Mouse (Mus musculus): Measurements from ENCODE around the gene Rbm20. TPM values are rescaled to one million over a fixed set of nuclear protein-coding genes. Genes with fewer than 3 reads are reported as not detected.

Rbm20 gene
- polyA plus RNA-seq, 1 experiment from 2014 or later = 1.1 TPM

DNA sequence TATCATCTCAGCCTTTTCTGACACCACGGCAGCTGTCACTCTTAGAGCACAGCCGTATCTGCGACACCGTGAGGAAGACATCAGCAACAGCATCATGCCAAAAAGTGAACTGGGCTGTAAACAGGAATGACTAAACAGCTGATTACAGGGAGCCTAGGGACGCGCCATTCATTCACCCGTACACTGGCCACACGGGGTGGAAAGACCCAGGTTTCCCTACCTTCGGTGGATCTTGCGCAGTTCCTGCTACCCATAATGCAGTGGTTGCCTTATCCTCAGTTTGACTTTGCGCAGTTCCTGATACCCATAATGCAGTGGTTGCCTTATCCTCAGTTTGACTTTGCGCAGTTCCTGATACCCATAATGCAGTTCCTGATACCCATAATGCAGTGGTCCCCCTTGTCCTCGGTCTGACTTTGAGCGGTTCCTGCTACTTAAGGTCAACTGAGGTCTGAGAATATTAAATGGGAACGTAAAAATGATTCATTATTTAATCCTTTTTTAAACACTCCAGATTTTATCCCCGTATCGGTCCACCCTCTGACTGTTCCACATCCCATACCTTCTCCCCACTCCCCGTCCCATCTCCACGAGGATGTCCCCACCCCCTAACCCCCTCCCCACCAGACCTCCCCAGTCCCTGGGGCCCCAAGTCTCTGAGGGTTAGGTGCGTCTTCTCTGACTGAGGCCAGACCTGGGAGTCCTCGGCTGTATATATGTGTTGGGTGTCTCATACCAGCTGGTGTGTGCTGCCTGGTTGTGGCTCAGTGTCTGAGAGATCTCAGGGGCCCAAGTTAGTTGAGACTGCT lies 148.0 kb downstream of the Rbm20 start:
- no peaks in the 10 kb centered on the region for H3K36me3 ChIP-seq (ENCODE audit: control insufficient read depth, insufficient read depth, low read length)
- H3K27ac ChIP-seq (ENCODE audit: low read length) = no peak overlapping the region
- 70% methylated on average over 21 of the region's 21 CpGs for WGBS
- H3K4me3 ChIP-seq (ENCODE audit: low read length) = peak overlapping the region; percentile 42
- peak; percentile 79 for ATAC-seq
- peak overlapping the region; percentile 55 for H3K9ac ChIP-seq (ENCODE audit: low read depth, low read length)
- peak overlapping the region; percentile 38 for H3K4me2 ChIP-seq (ENCODE audit: low read depth, low read length)
- no peaks in the 10 kb centered on the region for H3K27me3 ChIP-seq (replicated peaks; ENCODE audit: control insufficient read depth, insufficient read depth, low read length)
- H3K9me3 ChIP-seq (ENCODE audit: control insufficient read depth, low read length) = no peaks in the 10 kb centered on the region
- peaks cover 6% of the 10 kb centered on the region for H3K4me1 ChIP-seq (ENCODE audit: control insufficient read depth, insufficient read depth, low read length)

DNA sequence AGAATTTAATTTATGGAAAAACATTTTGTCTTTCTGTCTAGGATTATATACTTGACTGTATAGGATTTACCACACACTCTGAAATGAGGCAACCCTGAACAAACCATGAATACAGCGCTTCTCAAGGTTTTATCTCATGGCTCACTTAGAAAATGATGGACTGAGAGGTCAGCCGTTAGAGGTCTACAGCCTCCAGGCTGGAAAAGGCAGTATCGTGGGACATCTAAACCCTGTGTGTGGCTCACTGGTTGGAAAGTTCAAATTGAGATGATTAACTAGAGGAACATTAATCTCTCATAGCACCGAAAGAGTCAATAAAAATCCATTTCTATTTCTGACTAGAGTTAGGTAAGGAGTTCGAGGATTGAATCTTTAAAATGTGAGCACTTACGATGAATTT lies 152.9 kb downstream of the Rbm20 start:
- no peak; the same call in 1 of the 2 replicates for ATAC-seq
- no peak overlapping the region for H3K4me2 ChIP-seq (ENCODE audit: low read depth, low read length)
- no peaks in the 10 kb centered on the region for H3K36me3 ChIP-seq (ENCODE audit: control insufficient read depth, insufficient read depth, low read length)
- H3K9ac ChIP-seq (ENCODE audit: low read depth, low read length) = no peak overlapping the region
- no peak overlapping the region for H3K4me3 ChIP-seq (ENCODE audit: low read length)
- H3K27ac ChIP-seq (ENCODE audit: low read length) = no peak overlapping the region
- H3K9me3 ChIP-seq (ENCODE audit: control insufficient read depth, low read length) = no peaks in the 10 kb centered on the region
- no peaks in the 10 kb centered on the region for H3K27me3 ChIP-seq (replicated peaks; ENCODE audit: control insufficient read depth, insufficient read depth, low read length)
- 48% methylated on average over 6 of the region's 6 CpGs for WGBS
- peaks cover 13% of the 10 kb centered on the region for H3K4me1 ChIP-seq (ENCODE audit: control insufficient read depth, insufficient read depth, low read length)

DNA sequence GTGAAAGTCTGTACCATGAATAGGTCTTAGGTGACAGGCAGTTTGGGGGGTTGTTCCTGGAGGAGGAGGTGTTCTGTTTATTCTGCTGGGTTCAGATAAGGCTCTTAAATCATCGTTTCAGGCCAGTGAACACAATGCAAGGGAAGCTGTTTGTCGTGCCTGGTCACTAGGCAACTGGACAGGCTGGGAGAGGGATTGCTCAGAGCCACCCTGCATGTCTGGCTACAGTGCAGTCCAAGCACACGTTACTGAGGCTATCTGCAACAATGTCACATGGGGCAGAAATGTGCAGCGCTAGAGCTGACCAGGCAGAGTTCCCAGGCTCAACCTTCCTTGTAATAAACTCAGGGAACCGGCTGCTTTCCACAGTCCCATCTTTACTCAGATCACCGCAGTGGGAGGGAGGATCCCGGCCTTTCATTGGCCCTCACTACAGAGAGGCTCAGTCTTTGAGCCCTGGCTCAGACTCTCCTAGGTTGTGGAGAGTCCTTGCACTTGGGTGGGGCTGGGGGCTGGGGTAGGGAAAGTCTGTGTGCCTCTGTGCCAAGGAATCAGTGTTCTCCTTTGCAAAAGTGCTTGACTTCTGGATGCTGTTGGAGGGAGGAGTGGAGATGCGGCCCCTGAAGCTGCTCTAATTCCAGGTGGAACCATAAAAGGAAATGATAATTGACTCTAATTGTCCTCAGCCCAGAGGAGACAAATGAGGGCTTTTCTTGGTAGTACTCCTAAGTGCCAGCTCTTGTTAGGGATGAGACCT lies 153.5 kb downstream of the Rbm20 start:
- Histone ChIP-seq H3K9ac (ENCODE audit: low read depth, low read length) (0 out of 2 replicates have a peak overlapping the region, but pooled peaks have one; percentile 11), H3K4me3 (ENCODE audit: low read length) (no peak overlapping the region), H3K4me2 (ENCODE audit: low read depth, low read length) (peak overlapping the region; percentile 16; the same call in 1 of the 2 replicates), H3K27me3 (replicated peaks; ENCODE audit: control insufficient read depth, insufficient read depth, low read length) (no peaks in the 10 kb centered on the region), H3K36me3 (ENCODE audit: control insufficient read depth, insufficient read depth, low read length) (no peaks in the 10 kb centered on the region), H3K27ac (ENCODE audit: low read length) (peak overlapping the region; percentile 41; the same call in 1 of the 2 replicates), H3K9me3 (ENCODE audit: control insufficient read depth, low read length) (no peaks in the 10 kb centered on the region), H3K4me1 (ENCODE audit: control insufficient read depth, insufficient read depth, low read length) (peaks cover 13% of the 10 kb centered on the region)
- peak; percentile 90 for ATAC-seq
- 7% methylated on average over 8 of the region's 8 CpGs for WGBS

DNA sequence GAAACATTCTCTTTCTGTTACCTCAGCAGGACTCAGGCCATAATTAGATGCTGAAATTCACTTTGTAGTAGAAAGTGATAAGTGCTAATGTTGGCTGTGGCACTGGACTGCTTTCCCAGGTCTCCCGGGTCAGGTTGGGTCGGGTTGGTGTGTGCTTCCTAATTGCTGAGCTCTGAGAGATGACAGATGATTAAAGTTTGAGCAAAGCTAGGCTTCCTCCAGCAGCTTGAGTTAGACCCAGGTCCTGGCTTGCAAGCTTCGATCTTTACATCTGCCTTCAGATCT lies 154.0 kb downstream of the Rbm20 start:
- no peak; the same call in 1 of the 2 replicates for ATAC-seq
- Histone ChIP-seq H3K36me3 (ENCODE audit: control insufficient read depth, insufficient read depth, low read length) (no peaks in the 10 kb centered on the region), H3K27ac (ENCODE audit: low read length) (peak overlapping the region; percentile 23; the same call in 1 of the 2 replicates), H3K27me3 (replicated peaks; ENCODE audit: control insufficient read depth, insufficient read depth, low read length) (no peaks in the 10 kb centered on the region), H3K4me3 (ENCODE audit: low read length) (no peak overlapping the region), H3K9me3 (ENCODE audit: control insufficient read depth, low read length) (no peaks in the 10 kb centered on the region), H3K4me1 (ENCODE audit: control insufficient read depth, insufficient read depth, low read length) (peaks cover 13% of the 10 kb centered on the region), H3K4me2 (ENCODE audit: low read depth, low read length) (no peak overlapping the region), H3K9ac (ENCODE audit: low read depth, low read length) (no peak overlapping the region)
- 30% methylated on average over 3 of the region's 3 CpGs for WGBS

DNA sequence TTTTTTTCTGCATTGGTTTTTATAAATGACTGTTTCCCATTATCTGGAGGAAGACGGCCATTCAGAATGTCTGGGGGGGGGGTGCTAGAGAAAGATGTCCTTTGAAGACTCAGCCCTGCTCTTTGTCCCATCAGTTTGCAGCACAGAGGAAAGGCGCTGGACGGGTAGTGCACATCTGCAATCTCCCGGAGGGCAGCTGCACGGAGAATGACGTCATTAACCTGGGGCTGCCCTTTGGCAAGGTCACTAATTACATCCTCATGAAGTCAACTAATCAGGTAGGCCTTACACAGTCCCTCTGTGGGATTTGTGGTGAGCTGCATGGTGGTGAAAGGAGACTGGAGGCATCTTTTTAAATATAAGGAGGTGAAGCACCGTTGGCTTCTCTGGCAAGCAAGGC lies 155.4 kb downstream of the Rbm20 start:
- 34% methylated on average over 7 of the region's 7 CpGs for whole genome bisulfite sequencing
- Histone ChIP-seq H3K4me1 (ENCODE audit: control insufficient read depth, insufficient read depth, low read length) (peaks cover 19% of the 10 kb centered on the region), H3K27me3 (replicated peaks; ENCODE audit: control insufficient read depth, insufficient read depth, low read length) (no peaks in the 10 kb centered on the region), H3K4me3 (ENCODE audit: low read length) (no peak overlapping the region), H3K9ac (ENCODE audit: low read depth, low read length) (no peak overlapping the region), H3K9me3 (ENCODE audit: control insufficient read depth, low read length) (no peaks in the 10 kb centered on the region), H3K27ac (ENCODE audit: low read length) (no peak overlapping the region), H3K36me3 (ENCODE audit: control insufficient read depth, insufficient read depth, low read length) (no peaks in the 10 kb centered on the region), H3K4me2 (ENCODE audit: low read depth, low read length) (no peak overlapping the region)
- no peak for ATAC-seq

DNA sequence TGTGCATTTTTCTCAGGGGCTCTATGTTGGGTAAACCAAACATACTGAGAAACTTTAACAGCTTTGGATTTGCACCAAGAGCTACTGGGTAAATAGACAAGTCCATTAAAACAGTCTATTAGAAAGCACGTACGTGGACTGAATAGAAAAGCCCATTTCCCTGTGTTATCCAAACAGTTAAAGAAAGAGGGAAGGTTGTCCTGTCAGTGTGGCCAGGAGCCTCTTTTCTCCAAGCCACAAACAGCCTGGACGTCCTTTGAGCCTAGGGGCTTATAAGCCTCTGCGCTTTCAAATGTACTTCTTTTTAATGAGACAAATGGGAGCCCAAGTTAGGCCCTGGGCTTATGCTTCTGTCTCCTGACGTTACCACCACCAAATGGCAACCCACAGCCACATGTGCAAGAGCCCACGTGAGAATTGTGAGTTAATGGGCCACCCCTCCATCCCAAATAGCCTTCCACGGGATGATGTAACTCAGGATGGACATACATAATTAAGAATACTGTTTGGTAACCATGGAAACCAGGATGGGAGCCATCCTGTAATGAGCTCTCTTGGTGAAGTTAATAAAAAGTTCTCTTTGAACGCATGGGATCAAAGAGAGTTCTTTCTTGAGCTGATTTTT lies 156.8 kb downstream of the Rbm20 start:
- H3K4me1 ChIP-seq (ENCODE audit: control insufficient read depth, insufficient read depth, low read length) = peaks cover 22% of the 10 kb centered on the region
- H3K27me3 ChIP-seq (replicated peaks; ENCODE audit: control insufficient read depth, insufficient read depth, low read length) = no peaks in the 10 kb centered on the region
- no peak for ATAC-seq
- no peak overlapping the region for H3K9ac ChIP-seq (ENCODE audit: low read depth, low read length)
- H3K36me3 ChIP-seq (ENCODE audit: control insufficient read depth, insufficient read depth, low read length) = no peaks in the 10 kb centered on the region
- H3K27ac ChIP-seq (ENCODE audit: low read length) = no peak overlapping the region
- H3K9me3 ChIP-seq (ENCODE audit: control insufficient read depth, low read length) = no peaks in the 10 kb centered on the region
- no peak overlapping the region for H3K4me3 ChIP-seq (ENCODE audit: low read length)
- H3K4me2 ChIP-seq (ENCODE audit: low read depth, low read length) = no peak overlapping the region
- WGBS = 56% methylated on average over 8 of the region's 8 CpGs

DNA sequence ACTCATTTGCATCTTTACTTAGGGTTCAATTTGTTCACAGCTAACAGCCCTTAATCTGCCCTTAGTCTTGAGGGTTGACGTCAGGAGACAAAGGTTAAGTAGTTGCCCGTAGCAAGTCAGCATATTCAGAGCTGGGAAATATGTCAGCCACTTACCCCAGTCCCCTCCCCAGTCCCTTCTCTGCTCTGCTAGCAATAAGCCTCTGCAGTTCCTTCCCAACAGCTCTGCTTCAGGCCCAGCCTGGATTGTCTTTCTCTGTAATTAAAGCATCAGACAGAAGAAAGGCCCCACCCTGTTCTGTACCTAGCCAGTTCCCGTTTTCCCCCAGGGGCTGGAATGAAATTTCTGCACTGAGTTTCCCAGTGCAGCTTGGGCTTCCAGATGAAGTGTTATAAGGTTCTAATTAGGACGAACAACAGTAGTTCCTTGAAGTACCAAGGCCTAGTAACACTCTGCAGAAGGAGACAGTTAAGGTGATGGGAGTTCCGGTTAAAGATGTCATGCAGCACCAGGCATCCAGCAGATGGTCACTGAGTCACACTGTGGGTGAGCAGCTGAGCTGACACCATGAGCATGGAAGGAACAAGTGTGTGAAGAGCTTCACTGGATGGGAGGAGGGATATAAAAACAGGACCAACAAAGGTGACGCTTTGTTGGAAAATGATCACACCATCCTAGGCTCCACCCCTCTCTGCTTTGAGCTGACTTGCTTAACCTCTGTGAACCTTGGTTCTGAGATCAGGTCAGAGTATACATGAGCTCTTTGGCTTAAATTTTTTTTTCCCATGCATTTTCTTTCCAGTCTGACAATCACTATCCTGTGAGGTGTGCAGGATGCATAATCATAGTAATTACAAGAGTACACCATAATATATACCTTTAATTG lies 159.7 kb downstream of the Rbm20 start:
- Histone ChIP-seq H3K9me3 (ENCODE audit: control insufficient read depth, low read length) (no peaks in the 10 kb centered on the region), H3K4me3 (ENCODE audit: low read length) (no peak overlapping the region), H3K9ac (ENCODE audit: low read depth, low read length) (no peak overlapping the region), H3K36me3 (ENCODE audit: control insufficient read depth, insufficient read depth, low read length) (no peaks in the 10 kb centered on the region), H3K27ac (ENCODE audit: low read length) (peak overlapping the region; percentile 69), H3K4me1 (ENCODE audit: control insufficient read depth, insufficient read depth, low read length) (peaks cover 12% of the 10 kb centered on the region), H3K27me3 (replicated peaks; ENCODE audit: control insufficient read depth, insufficient read depth, low read length) (no peaks in the 10 kb centered on the region), H3K4me2 (ENCODE audit: low read depth, low read length) (no peak overlapping the region)
- peak; percentile 62 for ATAC-seq
- WGBS = 51% methylated on average over 6 of the region's 6 CpGs

DNA sequence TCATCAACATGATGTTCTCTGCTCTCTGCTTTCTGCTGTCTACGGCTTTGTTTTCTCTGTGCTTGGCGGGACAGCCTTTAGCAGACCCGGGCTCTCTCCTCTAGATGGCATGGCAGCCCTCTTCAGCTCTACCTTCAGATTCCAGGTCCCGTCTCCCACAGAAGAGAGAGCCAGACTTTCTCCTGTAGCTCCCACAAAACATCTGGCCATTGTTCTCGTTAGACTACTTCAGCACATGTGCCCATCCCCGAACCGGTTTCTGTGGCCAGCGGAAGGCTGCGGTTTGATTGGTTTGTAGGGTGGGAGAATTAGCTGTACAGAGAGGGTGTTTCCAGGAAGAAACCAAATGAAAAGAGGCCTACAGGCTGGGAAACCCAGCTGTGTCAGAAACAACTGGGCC lies 161.7 kb downstream of the Rbm20 start:
- H3K9me3 ChIP-seq (ENCODE audit: control insufficient read depth, low read length) = no peaks in the 10 kb centered on the region
- peaks cover 12% of the 10 kb centered on the region for H3K4me1 ChIP-seq (ENCODE audit: control insufficient read depth, insufficient read depth, low read length)
- H3K27ac ChIP-seq (ENCODE audit: low read length) = no peak overlapping the region
- 51% methylated on average over 9 of the region's 9 CpGs for WGBS
- no peak overlapping the region for H3K9ac ChIP-seq (ENCODE audit: low read depth, low read length)
- no peaks in the 10 kb centered on the region for H3K36me3 ChIP-seq (ENCODE audit: control insufficient read depth, insufficient read depth, low read length)
- H3K4me2 ChIP-seq (ENCODE audit: low read depth, low read length) = no peak overlapping the region
- ATAC-seq = 0 out of 2 replicates have a peak, but pooled peaks have one; percentile 50
- no peaks in the 10 kb centered on the region for H3K27me3 ChIP-seq (replicated peaks; ENCODE audit: control insufficient read depth, insufficient read depth, low read length)
- H3K4me3 ChIP-seq (ENCODE audit: low read length) = no peak overlapping the region
